Mouse (Mus musculus) spleen, embryonic (tissue): ENCODE results near the gene Lrrc8d.

Experiments
- CTCF ChIA-PET: fragments of 350-600 bp; sonication (Branson Sonifier 250); formaldehyde crosslinking; loops from one replicate; lab custom pipeline; 2022; lab: Charles Lee

The Lrrc8d gene

DNA sequence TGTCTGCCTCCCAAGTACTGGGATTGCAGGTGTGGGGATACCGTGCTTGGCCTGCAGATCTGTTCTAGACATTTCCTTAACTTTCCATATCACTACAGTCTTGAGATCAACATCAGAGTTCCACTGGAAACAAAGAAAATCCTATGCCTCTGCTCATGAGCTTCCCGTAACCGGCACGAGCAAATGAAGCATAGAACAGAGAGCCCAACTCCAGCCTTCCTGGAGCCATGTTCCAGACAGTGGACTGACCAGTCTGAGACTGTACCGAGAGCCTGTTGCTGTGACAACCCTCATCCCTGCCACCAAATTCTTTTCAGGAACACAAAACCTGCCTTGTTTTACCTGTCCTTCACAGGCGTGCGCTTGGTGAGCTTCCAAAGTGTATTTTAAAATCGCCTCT lies 15.3 kb downstream of the Lrrc8d start:
- CTCF ChIA-PET, result no interaction called here

DNA sequence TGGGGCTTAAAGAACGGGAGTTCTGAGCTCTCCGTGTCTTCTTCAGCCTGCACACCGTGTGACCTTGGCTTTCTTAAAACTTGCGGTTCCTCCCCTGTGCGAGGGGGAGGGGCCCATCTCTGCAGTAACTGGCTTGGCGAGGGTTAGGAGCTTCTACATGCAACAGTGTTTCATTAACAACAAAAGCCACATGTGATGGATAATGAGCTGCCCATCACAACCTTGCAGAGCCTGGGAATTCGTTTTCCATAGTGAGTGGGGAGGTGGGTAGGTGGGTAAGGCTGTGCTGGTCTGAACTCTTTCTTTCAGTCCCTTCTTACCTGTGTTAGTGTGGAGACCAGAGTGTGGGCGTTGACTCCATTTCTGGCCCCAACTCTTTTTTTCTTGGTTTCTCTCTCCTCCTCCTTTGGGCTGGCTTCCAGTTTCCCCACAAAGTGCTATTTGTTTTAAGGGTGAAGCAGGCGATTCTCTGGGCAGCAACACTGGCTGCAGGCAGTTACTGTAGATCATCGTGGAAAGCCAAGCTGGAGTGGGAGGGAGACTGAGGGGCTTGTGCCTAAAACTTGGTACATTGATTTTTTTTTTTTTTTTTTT lies 15.9 kb downstream of the Lrrc8d start:
- CTCF ChIA-PET, result no interaction called here

DNA sequence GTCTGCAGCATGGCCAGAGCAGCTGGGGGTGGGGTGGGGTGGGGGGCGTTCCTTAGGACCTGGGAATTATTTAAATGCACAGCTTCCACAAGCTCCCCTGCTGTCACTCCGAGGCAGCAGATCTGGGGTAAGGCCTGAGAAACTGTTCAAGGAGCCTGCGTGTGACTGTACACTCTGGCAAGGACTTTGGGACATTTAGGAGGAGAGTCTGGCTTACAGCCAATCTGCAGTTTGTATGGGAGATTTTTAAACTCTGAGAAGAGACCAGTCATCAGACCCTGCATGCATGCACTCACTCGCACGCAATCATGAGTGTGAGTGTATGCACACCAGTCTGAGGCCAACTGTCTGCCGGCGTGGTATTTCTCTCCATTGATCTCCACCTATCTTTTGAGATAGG lies 17.5 kb downstream of the Lrrc8d start:
- CTCF ChIA-PET, result interaction anchor here (0.6 to 1.2 kb wide), 2 partner anchors 14 to 202 kb away, joined by 4 read pairs; no protein-coding TSS in a partner anchor

DNA sequence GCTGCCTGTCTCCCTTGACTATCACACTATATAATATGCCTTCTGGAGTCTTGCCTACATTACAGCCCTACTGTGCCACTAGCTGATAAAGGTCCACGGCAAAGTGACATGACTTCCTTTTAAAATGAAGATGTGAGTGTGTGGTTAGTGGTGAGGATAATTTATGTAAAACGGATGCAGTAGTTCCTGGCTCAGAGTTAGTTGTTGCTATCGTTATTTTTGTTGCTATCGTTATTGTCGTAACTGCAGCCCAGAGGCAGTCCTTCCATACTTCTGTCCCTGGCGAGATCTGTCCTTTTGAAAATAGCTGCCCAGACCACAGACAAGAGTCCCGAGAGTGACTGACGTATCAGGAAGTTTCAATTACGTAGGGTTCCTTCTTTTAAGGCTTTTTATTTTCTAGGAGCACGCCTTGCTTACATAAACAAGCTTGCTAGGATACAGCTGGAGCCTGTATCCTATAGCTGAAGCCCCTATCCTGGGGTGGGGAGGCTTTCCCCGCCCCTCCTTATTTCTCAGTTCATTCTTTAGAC lies 18.4 kb downstream of the Lrrc8d start:
- CTCF ChIA-PET, result interaction anchor here (1.2 kb wide), 1 partner anchor 14 kb away, joined by 4 read pairs; no protein-coding TSS in a partner anchor

DNA sequence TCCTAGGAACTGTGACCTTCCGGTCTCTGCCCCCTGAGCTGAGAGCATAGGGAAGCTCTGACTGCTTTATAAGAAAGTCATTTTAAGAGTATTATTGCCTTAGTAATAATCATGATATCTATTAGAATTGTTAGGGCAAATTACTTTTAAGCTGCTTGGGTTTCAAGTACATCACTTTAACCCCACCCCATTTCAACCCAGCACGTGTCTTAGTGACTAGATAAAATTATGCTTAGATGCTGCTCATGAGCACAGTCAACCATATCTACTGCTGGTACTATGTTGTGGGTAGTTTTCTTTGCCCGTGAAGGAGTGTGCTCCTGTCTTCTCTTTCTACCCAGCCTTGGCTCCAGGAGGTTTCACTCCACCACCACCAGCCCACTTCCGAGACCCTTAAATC lies 21.5 kb downstream of the Lrrc8d start:
- CTCF ChIA-PET, result no interaction called here

DNA sequence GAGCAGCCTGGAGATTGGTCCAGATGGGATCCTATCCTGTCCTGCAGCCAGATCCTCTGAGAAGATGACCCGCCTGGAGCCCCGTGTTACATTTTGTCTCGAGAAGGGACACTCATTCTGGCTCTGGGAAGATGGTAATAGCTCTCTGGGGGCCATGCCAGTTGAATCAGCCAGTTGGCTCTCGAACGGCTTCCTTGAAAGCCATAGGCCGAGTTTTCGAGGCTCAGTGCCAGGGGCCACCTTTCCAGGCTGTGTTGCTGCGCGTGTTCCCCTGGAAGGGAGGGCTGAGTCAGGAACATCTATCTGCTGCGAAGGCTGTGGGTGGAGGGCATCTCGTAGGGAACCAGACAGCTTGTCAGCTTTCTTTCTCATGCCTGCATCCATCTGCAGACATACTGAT lies 23.0 kb downstream of the Lrrc8d start:
- CTCF ChIA-PET, result no interaction called here

DNA sequence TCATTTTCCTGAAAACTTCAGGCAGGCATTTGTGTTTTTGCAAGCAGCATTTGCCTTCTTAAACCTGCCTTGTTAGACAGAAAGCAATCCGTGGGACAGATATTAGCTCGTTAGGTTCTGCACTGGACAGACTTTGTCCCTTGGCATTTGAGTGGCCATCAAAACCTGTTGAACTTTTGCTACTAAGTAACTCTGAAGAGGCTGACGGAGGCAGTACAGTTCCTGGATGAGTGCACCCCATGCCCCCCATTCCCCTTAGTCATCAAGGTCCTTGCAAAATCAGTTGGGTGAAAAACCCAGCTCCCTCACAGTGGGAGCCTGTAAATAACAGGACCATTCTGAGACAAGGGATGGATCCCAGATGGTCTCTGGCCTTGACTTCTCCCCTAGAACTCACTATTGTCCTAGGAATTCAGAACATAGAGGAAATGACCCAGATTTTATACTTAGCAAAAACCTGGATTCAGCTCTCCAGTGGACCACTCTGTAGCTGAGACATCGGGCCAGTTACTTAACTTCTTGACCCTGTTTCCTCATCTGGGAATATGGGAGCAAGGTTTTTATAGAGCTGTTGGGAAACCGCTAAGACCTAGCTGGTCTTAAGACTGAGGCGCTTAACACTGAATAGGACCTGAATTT lies 30.5 kb downstream of the Lrrc8d start:
- CTCF ChIA-PET, result no interaction called here

DNA sequence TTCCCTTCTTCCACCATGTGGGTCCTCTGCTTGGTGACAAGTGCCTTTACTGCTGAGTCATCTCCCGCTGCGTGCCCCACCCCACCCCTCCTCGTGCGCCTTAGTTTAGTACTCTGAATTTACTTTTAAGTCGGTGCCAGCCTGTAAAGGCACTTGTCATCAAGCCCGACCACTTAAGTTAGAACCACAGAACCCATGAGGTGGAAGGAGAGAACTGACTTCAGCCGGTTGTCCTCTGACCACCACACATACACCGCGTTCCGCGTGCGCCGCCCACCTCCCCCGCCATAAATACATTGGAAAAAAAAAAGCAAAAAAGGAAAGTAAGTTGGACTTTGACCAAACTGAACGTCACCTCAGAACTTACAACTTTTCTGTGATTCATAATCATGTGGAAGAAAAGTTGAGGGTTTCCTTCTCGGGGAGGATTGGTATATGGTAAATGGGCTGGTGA lies 31.4 kb downstream of the Lrrc8d start:
- CTCF ChIA-PET, result no interaction called here

DNA sequence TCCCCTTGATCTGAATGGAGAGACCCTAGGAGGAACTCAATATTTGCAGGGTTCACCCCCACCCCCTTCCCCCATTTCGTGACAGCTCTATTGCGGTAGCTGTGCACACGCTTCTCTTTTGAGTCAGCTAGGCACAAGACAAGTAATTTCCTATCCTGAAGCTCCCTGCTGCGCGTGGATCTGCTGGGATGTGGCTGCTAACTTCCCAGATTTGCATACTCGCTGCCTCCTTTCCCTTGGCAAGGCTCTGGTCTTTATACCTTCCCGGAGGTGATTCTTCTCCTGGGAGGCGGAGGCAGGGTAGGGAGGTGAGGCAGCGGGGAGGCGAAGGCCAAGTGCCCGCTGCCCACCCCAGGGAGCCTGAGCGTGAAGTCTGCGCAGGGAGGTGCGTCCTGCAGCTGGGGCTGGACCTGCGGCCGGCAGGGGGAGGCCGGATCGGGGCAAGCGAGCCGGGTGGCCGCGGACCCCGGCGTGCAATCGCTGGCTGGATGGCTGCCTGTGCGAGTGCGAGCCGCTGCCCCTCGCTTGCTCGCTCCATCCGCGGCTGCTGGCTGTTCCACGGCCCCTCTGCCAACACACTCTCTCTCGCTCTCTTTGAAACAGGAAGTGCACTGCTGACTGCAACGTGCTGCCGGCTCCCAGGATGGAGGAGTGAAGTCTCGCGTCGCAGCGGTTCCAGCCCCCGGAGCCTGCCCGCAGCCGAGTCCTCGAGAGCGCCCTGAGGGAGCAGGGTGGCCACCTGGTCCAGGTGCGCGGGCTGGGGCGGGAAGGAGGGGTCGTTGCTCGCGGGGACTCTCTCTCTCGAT lies 32.1 kb downstream of the Lrrc8d start:
- CTCF ChIA-PET, result interaction anchor here (0.5 kb wide), 1 partner anchor 10 kb away, joined by 3 read pairs; no protein-coding TSS in a partner anchor

DNA sequence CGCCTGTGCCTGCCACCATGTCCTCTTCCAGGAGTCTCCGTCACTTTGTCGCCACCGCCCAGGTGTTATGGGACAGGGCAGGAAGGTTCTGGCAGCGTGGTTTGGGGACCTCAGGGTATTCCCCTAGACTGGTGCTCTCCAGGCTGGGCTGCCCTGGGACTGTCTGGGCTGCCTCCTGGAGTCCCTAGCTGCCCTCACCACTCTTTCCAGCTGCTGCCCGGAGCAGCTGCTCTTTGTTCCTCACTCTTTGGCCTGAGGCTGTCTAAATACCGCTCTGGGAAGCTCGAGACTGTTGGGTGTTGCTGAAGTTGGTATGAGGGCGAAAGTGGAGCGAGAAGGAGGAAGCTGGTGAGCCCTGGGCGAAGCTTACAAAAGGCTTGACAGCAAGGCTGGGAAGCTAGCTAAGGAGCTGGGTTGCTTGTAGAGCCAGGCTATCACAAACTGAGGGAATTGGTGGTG lies 32.7 kb downstream of the Lrrc8d start:
- CTCF ChIA-PET, result interaction anchor here (0.5 kb wide), 1 partner anchor 9 kb away, joined by 3 read pairs; no protein-coding TSS in a partner anchor

DNA sequence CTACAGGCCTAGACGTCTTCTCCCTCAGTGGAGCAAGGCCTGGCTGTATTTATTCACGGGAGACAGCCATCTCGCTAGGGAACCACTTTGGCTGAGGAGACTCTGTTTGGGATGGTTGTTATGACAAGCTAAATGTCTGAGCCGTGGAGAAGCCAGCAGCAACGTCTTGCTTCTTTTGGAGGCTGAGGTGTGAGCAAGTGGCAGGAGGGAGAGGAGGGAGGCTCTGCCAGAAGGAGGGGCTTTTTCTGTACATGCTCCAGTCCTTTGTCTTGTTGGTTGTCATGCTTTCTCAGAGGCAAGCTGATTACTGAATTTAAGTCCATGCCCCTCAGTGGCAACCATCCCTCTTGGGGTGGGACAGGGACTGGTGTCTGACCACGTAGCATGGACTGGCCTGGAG lies 33.5 kb downstream of the Lrrc8d start:
- CTCF ChIA-PET, result no interaction called here

DNA sequence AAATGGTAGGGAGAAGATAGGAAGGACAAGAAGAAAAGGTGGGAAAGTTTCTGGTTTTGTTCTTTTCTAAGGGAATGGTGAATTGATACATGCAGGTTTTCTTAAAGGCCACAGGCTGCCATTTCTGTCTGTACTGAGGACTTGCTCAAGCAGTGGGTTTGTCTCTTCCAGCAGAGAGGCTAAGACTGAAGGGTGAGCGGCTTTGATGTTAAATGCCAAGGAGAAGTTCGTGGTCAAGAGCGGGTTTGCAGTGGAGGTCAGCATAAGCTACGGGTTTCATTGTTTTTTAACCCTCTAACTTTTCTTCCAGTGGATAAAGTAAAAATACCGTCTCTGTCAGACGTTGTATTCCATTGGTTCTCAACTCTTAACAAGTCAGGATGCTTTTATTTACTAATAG lies 36.6 kb downstream of the Lrrc8d start:
- CTCF ChIA-PET, result no interaction called here

DNA sequence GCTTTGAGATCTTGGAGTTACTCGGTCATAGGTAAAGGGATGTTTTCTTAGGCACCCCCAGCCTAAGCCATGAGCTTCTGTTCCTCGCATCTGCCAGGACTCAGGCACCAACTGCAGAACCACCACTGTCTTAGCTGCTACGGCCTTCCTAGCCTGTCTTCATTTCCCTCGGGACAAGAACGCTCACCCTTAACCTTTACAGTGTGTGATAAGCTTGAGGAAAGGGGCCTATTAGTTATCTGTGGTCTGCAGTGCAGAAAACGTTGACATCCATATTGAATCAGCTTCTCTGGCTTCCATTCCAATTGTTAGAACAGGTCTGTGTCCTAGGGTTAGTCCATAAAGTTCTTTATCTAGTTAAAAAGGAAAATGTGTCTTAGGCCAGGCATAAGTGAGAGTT lies 37.4 kb downstream of the Lrrc8d start:
- CTCF ChIA-PET, result no interaction called here

DNA sequence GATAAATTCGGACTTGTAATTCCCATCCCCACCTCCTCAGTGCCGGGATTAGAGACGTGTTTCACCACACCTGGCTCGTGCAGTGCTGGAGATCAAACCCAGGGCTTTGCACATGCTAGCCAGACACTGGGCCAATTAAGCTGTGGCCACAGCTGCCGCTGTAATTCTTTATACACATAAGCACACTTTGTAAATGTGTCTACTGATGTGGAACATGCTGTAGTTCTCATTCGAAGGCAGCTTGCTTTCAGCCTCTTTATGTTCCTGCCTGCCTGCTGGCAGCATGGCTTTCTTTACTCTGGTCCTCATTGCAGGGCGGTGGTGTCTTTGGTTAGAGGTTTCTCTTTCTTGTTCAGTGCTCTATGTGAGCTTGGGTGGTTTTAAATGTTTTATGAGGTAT lies 40.7 kb downstream of the Lrrc8d start:
- CTCF ChIA-PET, result no interaction called here

DNA sequence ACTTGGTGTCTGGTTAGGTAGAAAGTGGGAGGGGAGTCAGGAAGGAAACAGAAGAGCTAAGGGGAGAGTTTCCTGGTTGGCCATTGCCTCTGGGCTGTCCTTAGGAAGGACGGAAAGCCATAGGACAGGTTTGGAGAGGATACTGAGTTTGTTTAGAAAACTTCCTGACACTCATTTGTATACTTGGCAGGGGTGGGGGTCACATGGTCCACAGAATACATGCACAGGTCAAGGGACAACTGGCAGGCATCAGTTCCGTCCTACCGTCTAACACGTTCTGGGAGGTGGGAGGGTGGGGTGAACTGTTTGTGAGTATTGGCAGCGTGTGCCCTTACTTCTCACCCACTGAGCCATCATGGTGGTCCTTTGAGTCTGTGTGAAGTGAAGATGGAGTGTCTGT lies 42.9 kb downstream of the Lrrc8d start:
- CTCF ChIA-PET, result no interaction called here

DNA sequence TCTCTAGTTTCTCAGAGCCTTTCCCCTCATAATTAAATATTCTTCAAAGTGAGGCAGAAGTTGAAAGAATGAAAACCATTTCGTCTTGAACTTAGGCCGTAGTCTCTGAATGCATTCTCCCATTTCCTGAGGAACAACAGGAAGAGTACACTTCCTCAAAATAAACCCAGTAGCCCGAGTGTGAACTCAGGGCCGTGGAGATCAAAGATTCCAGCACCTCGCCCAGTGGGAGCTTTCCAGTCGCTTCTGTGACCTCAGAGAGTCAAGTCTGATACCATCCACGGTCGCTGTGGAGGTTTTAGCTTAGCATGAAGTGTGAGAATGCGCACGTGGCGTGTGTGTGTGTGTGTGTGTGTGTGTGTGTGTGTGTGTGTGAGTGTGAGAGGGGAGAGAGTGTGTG lies 45.6 kb downstream of the Lrrc8d start:
- CTCF ChIA-PET, result interaction anchor here (0.5 kb wide), 1 partner anchor 37 kb away, joined by 7 read pairs; no protein-coding TSS in a partner anchor

DNA sequence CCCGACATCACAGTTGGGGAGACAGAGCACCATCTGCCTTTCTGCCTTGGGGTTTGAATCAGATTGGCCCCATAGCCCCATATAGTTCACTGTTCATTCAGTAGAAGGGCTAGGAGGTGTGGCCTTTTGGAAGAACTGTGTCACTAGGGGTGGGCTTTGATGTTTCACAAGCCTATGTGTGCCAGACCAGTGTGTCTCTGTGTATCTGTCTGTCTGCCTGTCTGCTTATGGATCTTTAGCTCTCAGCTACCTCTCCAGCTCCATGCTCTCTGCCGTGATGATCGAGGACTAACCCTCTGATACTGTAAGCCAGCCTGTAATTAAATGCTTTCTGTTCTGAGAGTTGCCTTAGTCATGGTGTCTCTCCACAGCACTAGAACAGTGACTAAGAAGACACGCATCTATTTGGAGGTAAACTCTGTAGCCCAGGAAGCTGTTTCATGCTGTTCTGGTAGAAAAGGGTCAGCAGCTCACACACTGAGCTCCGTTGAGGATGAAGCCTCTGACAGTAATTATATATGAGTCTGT lies 46.2 kb downstream of the Lrrc8d start:
- CTCF ChIA-PET, result interaction anchor here (0.5 kb wide), 1 partner anchor 37 kb away, joined by 7 read pairs; no protein-coding TSS in a partner anchor

DNA sequence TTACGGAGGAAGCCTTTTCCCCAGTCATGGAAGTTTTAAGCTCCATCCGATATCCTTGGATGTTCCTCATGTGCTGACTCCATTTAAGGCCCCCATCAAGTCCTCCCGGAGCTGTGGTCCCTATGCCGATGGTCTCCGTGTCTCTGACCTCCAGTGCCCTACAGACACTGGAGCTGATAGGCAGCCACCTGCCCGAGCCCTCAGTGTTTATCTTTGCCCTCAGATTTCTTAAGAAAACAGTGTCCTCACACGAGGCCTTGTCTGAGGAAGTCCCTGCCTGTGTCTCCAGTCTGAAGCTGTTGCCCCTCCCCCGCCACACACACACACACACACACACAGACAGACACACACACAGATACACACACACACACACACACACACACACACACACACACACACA lies 55.0 kb downstream of the Lrrc8d start:
- CTCF ChIA-PET, result no interaction called here

DNA sequence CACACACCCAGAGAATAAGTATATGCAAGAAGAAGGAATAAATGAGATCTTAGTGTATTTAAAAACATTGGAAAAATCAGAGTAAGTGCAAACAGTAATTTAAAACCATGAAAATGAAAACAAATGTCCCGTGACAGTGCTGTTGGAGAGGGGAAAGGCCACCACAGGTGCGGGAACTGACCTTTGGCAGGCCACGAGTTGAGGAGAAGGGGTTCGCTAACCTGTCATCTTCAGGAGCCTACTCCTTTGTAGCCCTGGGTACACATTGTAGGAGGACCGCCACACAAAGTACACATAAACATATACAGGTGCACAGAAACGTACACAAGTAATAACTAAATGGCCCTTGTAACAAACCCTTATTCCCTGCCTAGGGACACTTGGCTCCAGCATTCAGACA lies 55.7 kb downstream of the Lrrc8d start:
- CTCF ChIA-PET, result no interaction called here

DNA sequence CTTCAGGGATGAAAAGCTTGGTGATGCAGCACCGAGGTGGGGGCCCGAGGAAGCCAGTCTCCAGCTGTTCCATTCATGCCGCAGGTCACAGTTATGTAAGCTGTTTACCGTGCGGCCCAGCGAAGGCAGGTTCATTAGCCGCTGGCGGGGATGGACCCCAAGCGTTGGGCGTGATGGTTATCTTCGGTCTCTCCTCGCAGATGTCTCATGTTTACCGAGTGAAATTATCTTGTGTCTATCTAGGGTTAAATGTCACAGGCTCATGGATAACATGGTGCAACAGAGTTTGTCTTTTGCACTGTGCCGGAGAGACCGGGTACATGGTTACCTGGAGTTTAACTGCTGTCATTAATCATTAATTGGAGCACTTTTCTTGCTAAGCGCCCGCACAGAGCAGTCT lies 58.2 kb downstream of the Lrrc8d start:
- CTCF ChIA-PET, result no interaction called here

DNA sequence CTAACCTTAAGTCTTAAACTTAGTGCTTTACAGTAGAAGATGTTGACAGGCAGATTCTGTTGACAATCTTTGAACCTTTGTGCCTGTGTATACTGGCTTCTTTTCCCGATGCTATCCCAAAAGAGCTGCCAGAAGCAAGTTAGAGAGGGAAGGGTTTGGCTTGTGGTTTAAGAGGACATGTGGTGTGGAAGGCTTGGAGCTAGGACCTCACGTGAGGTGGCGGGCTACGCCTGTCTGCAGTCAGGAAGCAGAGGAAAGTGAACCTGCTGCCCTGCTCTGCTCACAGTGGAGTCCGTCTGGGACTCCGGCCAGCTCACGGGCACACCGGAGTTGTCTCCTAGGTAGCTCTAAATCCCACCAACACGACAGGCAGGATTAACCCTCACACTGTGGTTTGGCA lies 59.1 kb downstream of the Lrrc8d start:
- CTCF ChIA-PET, result interaction anchor here (0.6 kb wide), 1 partner anchor 1914 kb away, joined by 11 read pairs; no protein-coding TSS in a partner anchor
